Mouse (Mus musculus) left cerebral cortex, postnatal 14 days (tissue): ENCODE data around the gene Grm7. TPM values are rescaled to one million over a fixed set of nuclear protein-coding genes. Genes with fewer than 3 reads are reported as not detected.
A peak's percentile ranks its signal among the peaks of the same experiment; 100 is the strongest.

ENCODE experiments used
- DNase-seq, 2 experiments: peaks; one replicate each; pipeline ENCODE4 v3.0.0; 2021 to 2022; ENCODE audit warnings: low spot score in 2 of 2, mixed read lengths in 1 of 2
- intact Hi-C: fragments of 180-260 bp; cut with DNase I; formaldehyde crosslinking; loops from one replicate; pipeline ENCODE4 v1.15.1; 2025
- long read RNA-seq, 2 experiments: library from polyadenylated mRNA; stranded (forward); transcript quantifications; one replicate each; pipeline ENCODE4 v2.0.0; 2021
- total RNA-seq, 2 experiments: library from RNA; stranded (reverse); gene quantifications; 2 replicates each; pipeline ENCODE4 v1.2.3; 2021

Gene Grm7
- 10 to 100 TPM; 79.0 to 85.1 TPM for total RNA-seq
- long read RNA-seq, experiment 1, partial matches to known transcripts, result 11 of 20 reads
- long read RNA-seq, experiment 1, other reads (novel, unspliced or antisense), result 9 of 20 reads
- long read RNA-seq, experiment 2, partial matches to known transcripts, result 6 of 13 reads
- long read RNA-seq, experiment 2, other reads (novel, unspliced or antisense), result 7 of 13 reads

GRCm38 (mm10) chr6:110645411-110646361 lies at the start of gene Grm7:
Gene Grm7 (plus strand): TSS chr6:110645581.
- intact Hi-C loops, result loop anchor here (10.0 kb wide), 1 partner anchor 1549 kb away; no protein-coding TSS in a partner anchor
- peak; percentile 64 to 75 for DNase-seq

GRCm38 (mm10) chr6:110645041-110645410 lies 355 bp upstream of the Grm7 start:
- DNase-seq, result peak in 1 of 2 experiments; percentile 16
- intact Hi-C loops, result loop anchor here (10.0 kb wide), 1 partner anchor 1550 kb away; no protein-coding TSS in a partner anchor

- intact Hi-C loops, result loop anchor here (10.0 kb wide), 1 partner anchor 1548 kb away; no protein-coding TSS in a partner anchor
- DNase-seq, result peak in 1 of 2 experiments; percentile 52
Observed at GRCm38 (mm10) chr6:110646901-110647300, 1.5 kb downstream of the Grm7 start.

- intact Hi-C loops, result loop anchor here (10.0 kb wide), 1 partner anchor 1546 kb away; no protein-coding TSS in a partner anchor
- DNase-seq, result no peak
Observed at GRCm38 (mm10) chr6:110649227-110649626, 3.8 kb downstream of the Grm7 start.

- DNase-seq, result no peak
- intact Hi-C loops, result no loop called here
Observed at GRCm38 (mm10) chr6:110653361-110654001, 8.1 kb downstream of the Grm7 start.

- intact Hi-C loops, result no loop called here
- no peak for DNase-seq
Observed at GRCm38 (mm10) chr6:110664436-110664835, 19.1 kb downstream of the Grm7 start.

GRCm38 (mm10) chr6:110668447-110668846 lies 23.1 kb downstream of the Grm7 start:
- intact Hi-C loops, result no loop called here
- DNase-seq, result no peak

GRCm38 (mm10) chr6:110690954-110691353 lies 45.6 kb downstream of the Grm7 start:
- DNase-seq, result peak in 1 of 2 experiments; percentile 14
- intact Hi-C loops, result no loop called here

GRCm38 (mm10) chr6:110709763-110710162 lies 64.4 kb downstream of the Grm7 start:
- DNase-seq, result peak; percentile 14 to 18
- intact Hi-C loops, result no loop called here

- DNase-seq, result no peak
- intact Hi-C loops, result no loop called here
Observed at GRCm38 (mm10) chr6:110714943-110715342, 69.6 kb downstream of the Grm7 start.

GRCm38 (mm10) chr6:110723371-110723770 lies 78.0 kb downstream of the Grm7 start:
- intact Hi-C loops, result no loop called here

GRCm38 (mm10) chr6:110733914-110734313 lies 88.5 kb downstream of the Grm7 start:
- intact Hi-C loops, result no loop called here
- no peak for DNase-seq

More at GRCm38 (mm10) chr6:110723371-110723770, 78.0 kb downstream of the Grm7 start:
- DNase-seq, result no peak

- intact Hi-C loops, result no loop called here
- no peak for DNase-seq
Observed at GRCm38 (mm10) chr6:110743981-110744670, 98.7 kb downstream of the Grm7 start.

- intact Hi-C loops, result no loop called here
- DNase-seq, result no peak
Observed at GRCm38 (mm10) chr6:110755921-110756320, 110.5 kb downstream of the Grm7 start.

- intact Hi-C loops, result no loop called here
- no peak for DNase-seq
Observed at GRCm38 (mm10) chr6:110769588-110769987, 124.2 kb downstream of the Grm7 start.

- intact Hi-C loops, result no loop called here
- no peak for DNase-seq
Observed at GRCm38 (mm10) chr6:110772652-110773051, 127.3 kb downstream of the Grm7 start.

GRCm38 (mm10) chr6:110776046-110776445 lies 130.7 kb downstream of the Grm7 start:
- no peak for DNase-seq
- intact Hi-C loops, result no loop called here

GRCm38 (mm10) chr6:110785497-110785928 lies 140.1 kb downstream of the Grm7 start:
- intact Hi-C loops, result no loop called here
- DNase-seq, result no peak

- no peak for DNase-seq
- intact Hi-C loops, result no loop called here
Observed at GRCm38 (mm10) chr6:110792696-110793095, 147.3 kb downstream of the Grm7 start.
